In the genomic region with DNA sequence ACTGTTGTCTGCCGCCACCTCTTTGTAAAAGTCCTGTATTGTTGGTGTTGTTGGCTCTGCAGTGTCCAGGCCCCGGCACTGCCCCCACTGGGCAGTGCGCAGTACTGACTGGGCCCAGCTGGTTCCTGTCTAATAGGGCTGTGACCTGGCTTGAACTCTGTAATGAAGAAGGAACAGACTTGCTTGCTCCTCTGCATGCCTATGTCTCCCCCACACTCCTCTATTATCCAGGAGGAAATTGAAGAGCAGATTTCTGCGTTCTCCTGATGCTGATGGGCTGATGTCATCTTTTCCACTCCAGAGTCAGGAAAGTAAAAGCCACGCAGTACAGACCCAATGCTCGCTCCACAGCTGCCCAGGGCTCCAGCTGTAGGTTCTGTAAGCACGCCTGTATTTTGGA, we compare ENCODE assay signal across 8 mouse cellular contexts.
DNase-seq lines count a peak whose midpoint lies in the region; ATAC-seq and TF ChIP-seq lines count a peak whose summit lies in the region.

No protein-coding gene starts in this region.

- peak; percentile 26 for ATAC-seq in heart, embryonic 16.5 days (replicated peaks; ENCODE audit: extremely low read depth, insufficient read depth, low FRiP score)
- ATAC-seq in limb, embryonic 15.5 days (ENCODE audit: insufficient number of reproducible peaks, low FRiP score, low TSS enrichment, low read depth), result peak; percentile 36; the same call in 1 of the 2 replicates

- no peak overlapping the region for H3K4me2 ChIP-seq in heart, embryonic 16.5 days (ENCODE audit: low read depth, low read length)
- no peak overlapping the region for H3K4me2 ChIP-seq in limb, embryonic 15.5 days

- no peaks in the 10 kb centered on the region for H3K27me3 ChIP-seq in heart, embryonic 16.5 days (ENCODE audit: control insufficient read depth, insufficient read depth, low read length)
- H3K27me3 ChIP-seq in limb, embryonic 15.5 days, result no peaks in the 10 kb centered on the region

- TF ChIP-seq POLR2A in bone marrow, adult 2 months (IDR thresholded peaks at IDR 0.05; ENCODE audit: borderline replicate concordance, control insufficient read depth, low read depth, low read length), result no peak

- H3K9ac ChIP-seq in heart, embryonic 16.5 days (ENCODE audit: low read length), result no peak overlapping the region
- H3K9ac ChIP-seq in limb, embryonic 15.5 days, result no peak overlapping the region

- peak; percentile 76 for DNase-seq in 416B (ENCODE audit: low read depth)
- DNase-seq in skeletal muscle tissue, adult 2 months (ENCODE audit: low read depth, low spot score), result peak; percentile 82
- DNase-seq in layer of hippocampus, adult 9-10 months (ENCODE audit: low spot score), result no peak
- DNase-seq in left cerebral cortex, postnatal 14 days (ENCODE audit: low spot score in 2 of 2), result no peak
- DNase-seq in cerebellum, postnatal 4 days (ENCODE audit: low spot score in 2 of 2), result no peak

- H3K9me3 ChIP-seq in heart, embryonic 16.5 days (replicated peaks; ENCODE audit: control insufficient read depth, low read length), result no peaks in the 10 kb centered on the region
- no peaks in the 10 kb centered on the region for H3K9me3 ChIP-seq in limb, embryonic 15.5 days

- peak; percentile 1; the same call in 1 of the 2 replicates for TF ChIP-seq CTCF in bone marrow, adult 2 months (IDR thresholded peaks at IDR 0.05; ENCODE audit: control insufficient read depth, insufficient read depth, low read length)

- 62% methylated on average over 7 of the region's 7 CpGs for WGBS in bone marrow, adult 2 months
- WGBS in heart, embryonic 16.5 days, result 47% methylated on average over 7 of the region's 7 CpGs
- WGBS in limb, embryonic 15.5 days, result 50% methylated on average over 7 of the region's 7 CpGs

- intact Hi-C loops in left cerebral cortex, postnatal 14 days (cut with DNase I), result no loop called here

- 0 out of 2 replicates have a peak, but pooled peaks cover 6% of the 10 kb centered on the region for H3K36me3 ChIP-seq in heart, embryonic 16.5 days (ENCODE audit: control insufficient read depth, insufficient read depth)
- H3K36me3 ChIP-seq in limb, embryonic 15.5 days, result peaks cover 30% of the 10 kb centered on the region

- peaks cover 7% of the 10 kb centered on the region for H3K4me1 ChIP-seq in bone marrow, adult 2 months (ENCODE audit: control insufficient read depth, insufficient read depth, low read length)
- peaks cover 86% of the 10 kb centered on the region for H3K4me1 ChIP-seq in heart, embryonic 16.5 days (ENCODE audit: control insufficient read depth, insufficient read depth, low read length)
- H3K4me1 ChIP-seq in limb, embryonic 15.5 days, result peaks cover 82% of the 10 kb centered on the region

- no peak overlapping the region for H3K27ac ChIP-seq in bone marrow, adult 2 months (ENCODE audit: control insufficient read depth, insufficient read depth, low read depth, low read length, poor library complexity)
- H3K27ac ChIP-seq in heart, embryonic 16.5 days (ENCODE audit: low read length), result peak overlapping the region; percentile 41; the same call in 1 of the 2 replicates
- peak overlapping the region; percentile 28; the same call in 1 of the 2 replicates for H3K27ac ChIP-seq in limb, embryonic 15.5 days

- H3K4me3 ChIP-seq in bone marrow, adult 2 months (replicated peaks; ENCODE audit: control insufficient read depth, low read depth, low read length), result no peak overlapping the region
- no peak overlapping the region for H3K4me3 ChIP-seq in heart, embryonic 16.5 days (ENCODE audit: low read length)
- H3K4me3 ChIP-seq in limb, embryonic 15.5 days, result no peak overlapping the region

Comparison
In these comparisons a context has a peak if more than half of its experiments do, and no peak if none do; other contexts are left out.
1. DNase-seq: peak in 416B (single experiment) and skeletal muscle tissue, adult 2 months (single experiment); none in layer of hippocampus, adult 9-10 months (single experiment), left cerebral cortex, postnatal 14 days (0 of 2) and cerebellum, postnatal 4 days (0 of 2).